Mouse (Mus musculus): ENCODE data around the gene Plcl1.
"Not testable (repeated sequence)": the region's sequence is repeated elsewhere in the genome, so short reads cannot be mapped to it uniquely, and the experiment has no call there.

Gene Plcl1

DNA sequence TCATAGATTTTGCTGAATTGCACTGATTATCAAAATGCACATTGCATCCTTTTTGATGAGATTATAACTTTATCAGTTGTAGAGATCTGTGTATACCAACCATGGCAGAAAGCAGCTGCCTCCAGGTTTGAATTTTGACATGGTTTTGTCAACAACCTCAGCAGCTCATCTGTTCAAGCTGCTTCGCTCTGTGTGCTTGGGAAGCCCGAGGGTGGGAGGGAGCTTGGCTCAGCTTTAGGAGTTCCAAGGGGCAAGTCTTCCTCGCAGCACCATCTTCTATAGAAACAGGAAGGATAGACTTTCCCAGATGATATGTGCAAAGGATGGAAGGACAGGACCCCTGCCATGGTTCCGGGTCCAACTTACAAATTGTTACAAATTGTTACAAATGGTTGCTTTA lies 32.9 kb downstream of the Plcl1 start:
- DNase-seq (ENCODE audit: low spot score in 2 of 2): no peak

DNA sequence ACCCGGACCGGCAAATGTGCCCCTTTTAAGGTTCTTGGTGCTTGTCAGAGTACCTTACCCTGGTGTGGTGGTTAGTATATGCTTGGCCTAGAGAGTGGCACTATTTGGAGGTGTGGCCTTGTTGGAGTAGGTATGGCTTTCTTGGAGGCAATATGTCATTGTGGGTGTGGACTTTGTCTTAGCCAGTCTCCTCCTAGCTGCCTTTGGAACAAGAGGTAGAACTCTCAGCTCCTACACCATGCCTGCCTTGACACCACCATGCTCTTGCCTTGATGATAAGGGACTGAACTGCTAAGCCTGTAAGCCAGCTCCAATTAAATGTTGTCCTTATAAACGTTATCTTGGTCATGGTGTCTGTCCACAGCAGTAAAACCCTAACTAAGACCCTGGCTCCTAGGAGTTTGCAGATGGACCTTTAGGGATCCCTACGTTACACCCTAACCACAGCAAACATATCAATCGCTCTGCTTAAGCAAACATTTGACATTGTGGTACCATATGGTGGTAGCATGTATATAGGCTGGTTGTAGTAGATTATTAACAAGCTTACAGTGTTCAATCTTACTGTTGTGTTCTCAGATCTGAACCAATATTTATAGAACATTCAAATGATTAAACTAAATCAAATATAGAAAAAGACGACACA lies 39.4 kb downstream of the Plcl1 start:
- DNase-seq (ENCODE audit: low spot score in 2 of 2): no peak

DNA sequence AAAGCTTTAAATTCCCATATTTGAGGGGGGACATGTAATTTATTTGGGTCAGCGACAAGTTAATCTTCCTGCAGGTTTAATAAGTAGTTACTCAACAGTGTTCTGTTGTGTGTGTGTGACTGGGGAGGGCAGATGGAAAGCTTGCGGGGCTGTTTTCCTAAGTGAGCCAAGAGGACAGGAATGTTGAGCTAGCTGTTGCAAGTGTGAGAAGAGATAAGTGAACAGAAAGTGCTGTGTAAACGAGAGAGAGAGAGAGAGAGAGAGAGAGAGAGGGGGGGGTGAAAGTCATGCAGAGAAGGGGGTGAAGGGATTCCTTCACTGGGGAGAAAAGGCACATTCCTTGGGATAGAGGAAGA lies 39.9 kb downstream of the Plcl1 start:
- DNase-seq (ENCODE audit: low spot score in 2 of 2): no peak

DNA sequence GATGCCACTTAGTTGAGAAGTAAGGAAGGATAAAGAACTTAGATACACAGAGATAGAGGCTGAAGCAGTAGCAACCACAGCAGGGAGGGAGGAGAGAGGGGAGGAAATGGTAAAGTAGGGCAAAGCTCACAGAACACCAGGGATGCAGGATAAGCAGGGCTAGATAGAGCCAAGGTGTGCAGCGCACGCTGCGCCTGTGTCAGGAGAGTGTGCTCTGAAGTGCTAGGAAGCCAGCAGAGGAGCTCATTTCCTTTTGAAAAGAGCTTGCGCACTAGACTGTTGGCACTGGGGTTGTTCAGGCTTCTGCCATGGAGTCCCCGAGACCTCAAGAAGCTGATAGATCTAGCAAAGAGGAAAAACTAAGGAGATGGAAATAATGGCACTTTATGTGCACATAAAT lies 40.6 kb downstream of the Plcl1 start:
- DNase-seq (ENCODE audit: low spot score in 2 of 2): no peak

DNA sequence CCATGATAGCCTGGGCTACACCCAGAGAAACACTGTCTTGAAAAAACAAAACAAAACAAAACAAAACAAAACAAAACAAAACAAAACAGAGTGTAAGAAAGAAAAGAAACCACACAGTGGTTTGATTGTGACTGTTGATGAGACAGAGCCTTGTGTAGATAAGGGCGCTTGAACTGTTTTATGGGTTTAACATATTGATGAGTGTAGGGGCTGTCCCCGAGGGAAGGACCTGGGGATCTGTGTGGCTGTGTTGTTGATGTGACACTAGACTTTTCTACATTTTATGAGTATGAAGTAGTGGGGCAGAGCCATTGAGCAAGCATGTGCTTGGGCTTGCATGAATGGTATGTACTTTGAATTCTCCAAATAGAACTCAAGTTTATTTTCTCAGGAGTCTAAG lies 41.2 kb downstream of the Plcl1 start:
- no peak for DNase-seq (ENCODE audit: low spot score in 2 of 2)

DNA sequence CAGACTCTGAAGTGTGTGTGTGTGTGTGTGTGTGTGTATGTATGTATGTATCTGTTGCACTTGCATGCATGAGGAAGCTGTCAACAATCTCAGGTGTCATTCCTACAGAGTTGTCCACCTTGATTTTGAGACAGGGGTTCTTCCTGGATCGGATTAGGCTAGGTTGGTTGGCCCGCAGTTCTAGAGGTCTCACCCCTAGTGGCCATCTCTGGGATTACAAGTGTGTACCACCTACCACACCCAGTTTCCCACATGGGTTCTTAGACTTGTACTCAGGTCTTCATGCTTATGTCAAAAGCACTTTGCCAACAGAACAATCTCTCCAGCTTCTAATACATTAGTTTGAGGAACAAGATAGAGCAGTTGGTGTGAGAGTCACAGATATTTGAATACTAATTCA lies 41.9 kb downstream of the Plcl1 start:
- no peak for DNase-seq (ENCODE audit: low spot score in 2 of 2)

DNA sequence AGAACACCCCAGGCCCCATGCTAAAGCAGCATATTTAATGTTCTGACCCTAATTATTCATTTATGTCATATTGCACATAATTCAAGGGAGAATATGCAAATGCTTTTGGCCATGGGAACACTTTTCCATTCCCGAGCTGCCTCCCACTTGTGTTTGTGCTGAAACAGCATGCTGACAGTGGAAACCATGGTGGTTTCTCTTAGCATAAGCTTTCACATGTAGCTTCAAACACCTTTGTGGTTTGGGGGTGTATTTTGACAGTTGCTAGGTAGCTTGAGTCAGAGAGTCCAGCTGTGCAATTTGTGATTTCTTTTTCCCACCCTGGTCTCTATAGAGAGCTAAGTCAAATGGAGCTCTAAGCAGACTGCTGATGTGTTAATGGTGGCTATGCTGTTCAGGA lies 42.4 kb downstream of the Plcl1 start:
- DNase-seq (ENCODE audit: low spot score in 2 of 2): no peak

DNA sequence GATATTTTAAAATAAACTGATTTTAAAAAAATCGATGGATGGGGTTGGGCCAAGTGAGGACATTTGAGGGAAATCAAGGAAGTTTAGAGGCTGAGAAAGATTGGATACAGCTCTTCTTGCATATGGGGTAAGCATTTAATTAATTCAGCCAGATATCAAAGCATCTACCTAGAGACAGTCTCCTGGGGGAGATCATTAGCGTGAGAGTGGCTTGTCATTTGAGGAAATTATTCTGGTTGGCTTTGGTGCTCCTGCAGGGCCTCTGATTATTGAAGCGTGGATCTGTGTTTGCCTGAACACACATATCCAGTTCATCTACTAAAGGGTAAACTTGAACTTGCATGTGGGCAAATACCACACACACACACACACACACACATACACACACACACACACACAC lies 44.1 kb downstream of the Plcl1 start:
- no peak for DNase-seq (ENCODE audit: low spot score in 2 of 2)

DNA sequence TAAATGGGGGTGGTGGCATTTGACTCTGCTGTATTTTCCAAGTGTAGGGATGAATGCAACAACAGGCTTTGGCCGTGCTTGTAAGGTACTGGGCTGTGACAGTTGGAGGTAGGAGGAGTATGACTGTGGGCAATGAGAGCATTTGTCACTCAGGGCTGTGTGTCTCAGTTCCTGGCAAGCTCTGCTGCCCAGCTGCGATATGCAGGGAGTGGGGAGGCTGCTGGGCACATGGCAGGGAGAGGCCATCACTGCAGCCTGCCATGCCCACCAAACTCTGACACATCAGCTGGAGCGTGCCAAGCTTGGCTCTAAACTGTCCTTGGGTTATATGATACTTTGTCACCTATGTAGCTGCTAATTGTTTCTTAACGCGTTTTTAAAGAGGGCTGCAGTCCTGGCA lies 48.4 kb downstream of the Plcl1 start:
- no peak for DNase-seq (ENCODE audit: low spot score in 2 of 2)

DNA sequence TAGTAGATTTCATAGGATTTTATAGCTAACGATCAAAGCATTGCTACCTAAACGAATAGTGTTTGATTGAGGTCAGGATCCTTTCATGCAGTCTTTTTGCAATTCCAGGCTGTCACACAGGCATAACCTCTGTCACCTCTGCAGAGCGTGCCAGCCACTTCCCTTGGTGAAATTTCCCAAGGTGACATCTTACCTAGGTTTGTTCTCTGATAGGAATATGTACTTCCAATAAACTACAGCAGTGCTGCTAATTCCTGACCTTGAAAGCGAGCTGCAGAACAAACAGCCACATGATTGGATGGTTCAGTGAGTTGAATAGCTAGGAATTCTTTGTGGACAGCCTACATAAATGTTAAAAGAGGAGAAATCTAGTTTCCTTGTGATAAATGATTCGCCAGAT lies 56.6 kb downstream of the Plcl1 start:
- no peak for DNase-seq (ENCODE audit: low spot score in 2 of 2)

DNA sequence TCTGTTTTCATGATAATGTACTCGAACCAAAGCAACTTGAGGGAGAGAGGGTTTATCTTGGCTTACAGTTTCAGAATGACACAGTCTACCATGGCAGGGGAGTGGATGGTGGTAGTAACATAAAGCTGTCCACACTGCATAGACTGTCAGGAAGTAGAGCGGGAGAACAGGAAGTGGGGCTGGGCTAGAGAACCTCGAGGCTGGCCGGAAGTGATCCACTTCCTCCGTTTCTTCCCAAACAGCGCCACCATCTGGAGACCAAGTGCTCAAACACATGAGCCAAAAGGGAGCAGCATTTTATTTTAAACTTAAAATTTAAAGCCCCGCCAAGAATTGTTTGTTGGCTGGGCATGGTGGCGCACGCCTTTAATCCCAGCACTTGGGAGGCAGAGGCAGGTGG lies 68.0 kb downstream of the Plcl1 start:
- DNase-seq (ENCODE audit: low spot score in 2 of 2): no peak

DNA sequence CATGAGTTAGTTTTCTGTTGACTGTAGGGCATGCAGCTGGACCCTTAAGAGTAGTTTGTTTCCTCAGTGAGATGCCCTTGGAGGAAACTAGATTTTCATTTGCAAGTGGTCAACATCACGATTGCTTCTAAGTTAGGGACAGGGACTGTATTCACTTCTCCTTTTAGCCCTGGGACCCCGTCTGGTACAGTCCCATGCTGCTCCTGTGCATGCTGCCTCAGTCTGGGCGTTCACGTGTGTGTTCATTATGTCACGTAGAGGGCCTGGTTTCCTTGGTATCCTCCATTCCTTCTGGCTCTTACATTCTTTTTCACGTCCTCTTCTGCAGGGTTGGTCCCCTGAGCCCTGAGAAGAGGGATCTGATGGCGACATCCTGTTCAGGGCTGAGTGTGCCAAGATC lies 69.3 kb downstream of the Plcl1 start:
- no peak for DNase-seq (ENCODE audit: low spot score in 2 of 2)

DNA sequence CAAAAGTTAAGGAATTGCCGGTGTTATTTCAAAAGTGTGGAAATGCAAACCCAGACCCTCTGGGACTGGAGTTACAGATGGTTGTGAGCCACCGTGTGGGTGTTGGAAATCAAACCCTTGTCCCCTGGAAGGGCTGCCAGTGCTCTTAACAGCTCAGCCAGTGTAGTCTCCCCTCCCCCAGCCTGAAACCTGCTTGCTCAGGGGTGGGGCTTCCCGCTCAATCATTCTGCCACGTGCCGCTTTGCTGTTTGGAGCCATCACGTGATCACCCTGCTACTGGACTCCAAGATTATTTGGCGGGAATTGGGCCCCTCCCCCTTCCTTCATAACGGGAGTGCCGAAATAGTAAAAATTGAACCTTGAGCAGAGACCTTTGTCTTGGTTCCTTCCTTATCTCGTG lies 81.7 kb downstream of the Plcl1 start:
- DNase-seq (ENCODE audit: low spot score in 2 of 2): not testable (repeated sequence)

DNA sequence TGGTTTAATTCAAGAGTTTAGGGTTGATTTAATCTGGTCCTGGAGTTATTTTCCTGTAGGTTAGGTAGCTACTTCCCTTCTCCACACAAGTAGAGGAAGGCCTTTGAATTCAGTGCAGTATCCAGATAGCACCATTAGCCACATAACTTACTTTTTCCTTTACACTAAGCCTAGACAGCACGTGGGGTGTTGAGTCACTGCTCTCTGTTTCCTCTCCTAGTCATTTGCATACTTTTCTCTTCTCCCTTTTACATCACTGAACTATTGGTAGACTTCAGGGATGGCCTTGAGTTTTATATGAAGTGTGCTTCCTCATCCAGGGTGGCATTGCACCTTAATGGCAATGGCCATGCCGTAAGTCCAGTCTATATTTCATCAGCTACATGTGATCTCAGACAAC lies 82.5 kb downstream of the Plcl1 start:
- no peak for DNase-seq (ENCODE audit: low spot score in 2 of 2)

DNA sequence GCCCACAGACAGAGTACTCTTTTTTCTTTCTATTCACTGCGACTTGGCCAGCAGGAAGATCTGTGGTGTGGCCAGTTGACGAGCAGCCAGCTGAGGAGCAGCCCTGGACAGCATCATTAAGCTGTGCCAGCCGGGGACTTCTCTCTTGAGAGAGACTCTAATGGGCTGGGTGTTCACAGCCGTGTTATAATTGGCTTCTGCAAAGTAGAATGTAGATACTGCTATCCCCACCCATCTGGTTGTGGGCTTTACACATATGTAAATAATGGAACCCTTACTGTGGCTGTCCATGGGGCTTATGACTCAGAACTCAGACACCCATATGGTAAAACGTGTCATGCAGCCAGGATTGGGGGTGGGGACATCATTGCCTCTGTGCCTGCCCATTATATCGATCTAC lies 83.6 kb downstream of the Plcl1 start:
- peak; percentile 32 to 35 for DNase-seq (ENCODE audit: low spot score in 2 of 2)

DNA sequence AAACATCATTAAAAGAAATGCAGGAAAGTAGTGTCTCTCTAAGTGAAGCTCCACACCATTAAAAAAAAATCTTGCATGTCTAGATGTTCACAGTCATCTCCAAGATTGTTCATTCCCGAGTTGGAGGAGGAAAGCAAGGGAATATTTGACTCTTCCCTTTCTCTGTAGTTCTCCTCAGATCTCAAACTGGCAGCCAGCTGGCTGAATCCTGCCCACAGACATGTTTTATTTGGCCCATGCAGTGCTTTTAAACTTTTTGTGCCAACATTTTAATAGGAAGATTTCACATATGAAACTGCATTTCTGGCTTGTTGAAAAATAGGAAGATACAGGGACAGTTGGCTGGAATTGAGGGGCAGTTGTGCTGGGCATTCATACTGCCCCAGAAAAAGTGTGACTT lies 94.2 kb downstream of the Plcl1 start:
- DNase-seq (ENCODE audit: low spot score in 2 of 2): peak; percentile 11 to 16

DNA sequence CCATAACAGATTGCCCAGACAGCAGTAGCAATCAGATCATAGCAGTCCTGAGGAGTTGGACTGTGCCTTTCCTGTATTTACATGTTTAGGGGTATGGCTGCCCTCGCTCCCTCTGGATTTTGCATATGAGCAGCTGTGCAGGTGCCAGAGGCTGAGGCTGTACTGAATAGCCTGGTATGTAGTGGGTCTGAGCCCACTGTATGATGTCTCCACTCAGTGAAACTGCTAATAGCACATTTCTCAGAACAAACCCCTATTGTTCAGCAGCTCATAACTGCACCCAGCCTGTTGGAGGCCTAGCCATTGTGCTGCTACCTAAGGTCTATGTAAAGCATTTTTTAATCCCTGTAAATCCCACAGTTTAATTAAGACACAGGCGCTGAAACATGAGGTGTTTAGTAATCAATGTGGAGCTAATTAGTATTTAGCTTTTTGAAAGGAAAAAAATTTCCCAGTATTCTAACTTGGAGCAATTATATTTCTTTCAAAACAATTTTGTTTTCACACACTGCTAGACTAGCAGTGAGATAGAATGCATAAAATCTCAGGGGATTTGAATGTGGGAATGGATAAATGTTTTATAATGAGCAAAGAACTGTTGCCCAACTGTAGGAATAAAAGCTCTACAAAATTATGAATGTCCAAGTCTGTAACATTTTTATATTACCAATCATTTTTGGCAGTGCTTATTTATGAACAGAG lies 95.4 kb downstream of the Plcl1 start:
- DNase-seq (ENCODE audit: low spot score in 2 of 2): no peak

DNA sequence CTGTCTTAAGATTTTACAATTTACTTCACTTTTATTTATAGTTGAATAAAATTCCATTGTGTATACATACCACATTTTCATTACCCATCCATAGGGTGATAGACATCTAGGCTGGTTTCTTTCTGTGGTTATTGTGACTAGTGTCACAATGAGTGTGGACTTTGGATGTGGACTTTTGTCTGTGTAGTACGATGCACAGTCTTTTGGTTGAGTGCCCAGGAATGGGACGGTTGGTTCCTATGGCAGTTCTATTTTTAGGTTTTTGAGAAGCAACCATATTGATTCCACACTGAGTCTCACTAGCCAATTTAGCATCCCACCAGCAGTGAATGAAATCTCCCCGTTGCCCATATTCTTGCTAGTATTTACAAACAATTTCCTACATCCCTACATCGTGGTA lies 100.1 kb downstream of the Plcl1 start:
- no peak for DNase-seq (ENCODE audit: low spot score in 2 of 2)

DNA sequence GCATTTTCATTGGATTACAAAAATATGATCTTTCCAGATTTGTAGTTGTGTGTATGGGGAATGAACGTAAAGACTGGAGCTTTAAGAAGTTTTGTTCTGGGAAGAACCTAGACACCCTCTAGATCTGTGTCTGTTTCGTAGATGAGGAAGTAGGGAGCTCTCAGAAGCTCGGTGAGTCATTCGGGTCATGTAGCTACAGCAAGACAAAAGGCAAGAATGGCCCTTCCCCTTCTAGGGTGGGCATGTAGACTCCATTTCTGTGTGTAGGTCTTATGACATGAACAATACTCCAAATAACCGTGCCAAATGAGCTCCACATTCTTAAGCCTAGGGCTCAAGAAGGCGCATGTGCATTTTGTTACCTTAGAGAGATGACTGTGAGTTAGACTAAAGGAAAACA lies 101.3 kb downstream of the Plcl1 start:
- DNase-seq (ENCODE audit: low spot score in 2 of 2): no peak

DNA sequence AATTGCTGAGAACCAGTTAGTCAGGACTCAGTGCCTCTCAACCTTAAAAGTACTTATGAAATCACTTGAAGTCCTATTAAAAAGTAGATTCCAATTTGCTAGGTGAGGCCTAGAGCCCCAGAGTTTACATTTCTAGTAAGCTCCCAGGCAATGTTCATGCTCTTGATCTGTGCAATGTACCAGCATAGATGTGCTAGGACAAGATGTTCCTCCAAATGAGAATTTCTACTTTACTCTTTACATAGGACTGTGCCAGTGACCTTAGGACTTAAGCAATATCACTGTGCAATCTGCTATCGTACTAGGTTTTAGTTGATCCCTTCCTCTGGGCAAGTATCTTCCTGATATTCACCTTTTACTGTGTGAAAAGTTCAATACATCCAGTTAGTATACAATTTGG lies 103.9 kb downstream of the Plcl1 start:
- DNase-seq (ENCODE audit: low spot score in 2 of 2): no peak

DNA sequence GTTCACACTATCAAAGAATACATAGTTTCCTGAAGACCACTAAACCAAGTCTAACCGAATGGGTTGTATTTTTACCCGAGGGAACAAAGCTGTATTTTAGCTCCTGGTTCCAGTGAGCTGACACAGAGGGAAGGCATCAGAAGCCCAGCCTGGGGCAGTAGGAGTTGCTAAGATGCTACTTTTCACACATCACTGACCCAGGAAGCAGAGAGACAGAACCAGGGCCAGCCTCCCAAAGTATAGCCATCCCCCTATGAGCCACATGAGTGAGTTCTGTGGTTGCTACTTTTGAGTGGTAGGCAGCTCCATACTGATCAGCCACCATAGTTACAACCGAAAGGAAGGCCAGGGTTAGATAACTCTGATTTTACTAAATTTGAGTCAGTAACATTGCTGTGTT lies 106.4 kb downstream of the Plcl1 start:
- DNase-seq (ENCODE audit: low spot score in 2 of 2): no peak

DNA sequence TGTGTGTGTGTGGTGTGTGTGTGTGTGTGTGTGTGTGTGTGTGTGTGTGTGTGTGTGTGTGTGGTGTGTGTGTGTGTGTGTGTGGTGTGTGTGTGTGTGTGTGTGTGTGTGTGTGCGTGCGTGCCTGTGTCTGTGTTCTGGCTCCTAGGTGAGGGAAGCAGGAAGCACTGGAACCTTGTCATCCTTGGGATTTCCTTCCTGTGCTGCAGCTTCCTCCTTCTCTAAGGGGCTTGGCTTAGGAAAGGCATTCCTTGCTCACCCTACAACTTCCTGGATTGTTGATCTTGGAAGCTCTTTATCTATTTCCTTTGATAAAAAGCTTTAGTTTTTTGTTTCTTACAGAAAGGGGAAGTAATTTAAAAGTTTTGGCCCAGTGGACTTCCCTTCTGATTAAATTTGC lies 107.1 kb downstream of the Plcl1 start:
- not testable (repeated sequence) for DNase-seq (ENCODE audit: low spot score in 2 of 2)

DNA sequence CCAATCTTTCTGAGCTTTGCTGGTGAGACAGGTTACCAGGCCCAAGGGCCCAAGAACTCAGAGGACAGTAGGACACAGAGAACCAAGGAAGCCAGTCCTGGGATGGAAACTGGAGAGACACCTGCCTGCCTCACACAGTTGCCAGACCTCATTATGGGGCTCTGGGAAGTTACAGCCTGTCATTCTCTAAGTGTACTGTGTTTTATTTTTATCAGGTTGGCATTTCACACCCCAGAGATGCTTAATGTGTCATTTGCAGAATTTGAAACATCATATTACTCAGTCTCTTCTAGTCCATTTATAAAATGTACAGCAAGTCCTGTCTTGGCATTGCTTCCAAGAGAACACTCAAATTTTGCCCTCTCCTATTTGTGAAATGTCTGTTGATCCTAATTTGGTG lies 111.5 kb downstream of the Plcl1 start:
- DNase-seq (ENCODE audit: low spot score in 2 of 2): no peak

DNA sequence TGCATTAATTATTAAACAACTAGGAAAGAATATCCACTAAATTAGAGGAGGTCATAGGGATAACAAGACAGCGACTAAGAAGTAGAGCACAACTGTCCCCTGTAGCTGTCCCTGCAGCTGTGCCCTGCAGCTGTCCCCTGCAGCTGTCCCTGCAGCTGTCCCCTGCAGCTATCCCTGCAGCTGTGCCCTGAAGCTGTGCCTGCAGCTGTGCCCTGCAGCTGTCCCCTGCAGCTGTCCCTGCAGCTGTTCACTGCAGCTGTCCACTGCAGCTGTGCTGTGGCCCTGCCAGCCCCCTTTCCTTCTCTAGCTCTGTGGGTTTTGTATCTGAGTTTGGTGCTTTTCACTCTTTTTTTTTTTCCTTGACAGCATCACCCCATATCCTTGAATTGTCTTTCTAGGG lies 118.2 kb downstream of the Plcl1 start:
- DNase-seq (ENCODE audit: low spot score in 2 of 2): no peak

Data from frontal cortex, postnatal 10 days (tissue).